Mouse (Mus musculus) natural killer cell, adult 2 months (primary cell): ENCODE results near the gene Dntt.

Experiments
- DNase-seq, 2 experiments: peaks; one replicate each; pipeline ENCODE4 v3.0.0; 2022; ENCODE audit warnings: low spot score in 2 of 2

The Dntt gene

GRCm38 (mm10) chr19:41008674-41009395, 20.2 kb upstream of the Dntt start:
- DNase-seq, result no peak

DNA sequence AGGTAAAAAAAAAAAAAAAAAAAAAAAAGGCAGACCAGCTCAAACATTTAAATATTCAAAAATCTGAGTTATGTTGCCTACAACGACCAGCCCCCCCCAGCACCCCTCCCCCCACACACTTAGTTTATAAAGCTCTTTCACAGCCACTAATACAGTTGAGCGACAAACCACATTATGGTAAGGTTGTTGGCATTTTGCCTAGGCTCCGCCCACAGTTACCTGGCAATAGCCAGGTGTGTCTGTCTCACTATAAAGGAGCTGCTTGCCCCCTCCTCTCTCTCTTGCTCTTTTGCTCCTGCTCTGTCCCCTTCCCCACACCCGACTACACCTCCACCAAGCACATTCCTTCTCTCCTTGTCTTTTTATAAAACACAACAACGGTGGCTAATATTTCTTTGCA, 17.4 kb upstream of the Dntt start:
- DNase-seq, result no peak

- no peak for DNase-seq
Measured at GRCm38 (mm10) chr19:41013591-41013990, 15.5 kb upstream of the Dntt start.

DNA sequence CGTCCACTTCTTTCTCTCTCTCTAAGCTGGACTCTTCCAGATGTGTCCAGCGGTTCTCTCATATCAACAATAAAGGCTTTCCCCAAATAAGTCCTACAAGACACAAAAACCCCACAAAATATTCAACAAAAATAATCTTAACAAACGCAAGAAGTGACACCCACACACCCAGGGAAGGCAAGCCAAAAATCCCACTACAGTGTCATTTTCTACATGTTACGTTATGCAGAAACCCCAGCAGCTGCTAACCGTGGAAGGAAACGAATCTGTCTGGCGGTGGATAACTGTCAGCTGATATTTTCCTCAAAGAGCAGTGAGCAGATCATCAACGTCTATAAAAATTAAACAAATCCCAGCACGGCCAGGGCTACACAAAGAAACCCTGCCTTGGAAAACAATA, 15.1 kb upstream of the Dntt start:
- DNase-seq, result no peak

DNA sequence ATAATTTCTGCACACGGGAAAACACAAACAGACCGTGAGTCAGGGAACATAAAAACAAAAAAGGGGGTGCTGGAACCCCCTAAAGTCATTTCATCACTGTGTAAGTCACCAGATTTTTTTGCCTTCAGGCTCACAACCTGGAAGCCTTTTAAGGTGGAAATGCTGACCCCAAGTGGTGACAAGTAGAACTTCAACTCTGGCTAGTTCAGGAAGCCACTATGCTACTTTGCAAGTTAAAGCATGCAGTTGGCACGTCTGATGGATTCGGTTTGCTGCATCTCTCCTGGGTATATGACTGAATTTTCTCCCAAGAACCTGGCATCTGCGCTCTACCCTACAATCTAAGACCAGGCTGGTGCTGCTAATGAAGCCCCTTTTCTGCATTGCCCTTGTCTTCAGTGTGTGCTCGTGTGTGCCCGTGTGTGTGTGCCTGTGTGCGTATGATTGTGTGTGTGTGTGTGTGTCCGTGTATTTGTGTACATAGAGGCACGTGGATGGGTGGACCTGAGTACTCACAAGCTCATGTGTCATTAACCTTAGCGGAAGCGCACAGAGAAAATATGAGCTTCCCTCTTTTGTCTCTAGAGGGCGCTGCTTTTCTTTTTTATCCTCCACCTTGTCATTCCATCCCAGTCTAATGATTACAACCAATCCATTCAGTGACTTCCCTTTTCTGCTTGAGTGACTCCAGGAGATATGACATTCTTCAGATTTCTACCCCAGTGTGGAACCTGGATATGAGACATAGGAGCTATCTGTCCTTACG, 12.9 kb upstream of the Dntt start:
- peak; percentile 46 to 69 for DNase-seq

- DNase-seq, result no peak
Measured at GRCm38 (mm10) chr19:41019164-41019675, 9.9 kb upstream of the Dntt start.

DNA sequence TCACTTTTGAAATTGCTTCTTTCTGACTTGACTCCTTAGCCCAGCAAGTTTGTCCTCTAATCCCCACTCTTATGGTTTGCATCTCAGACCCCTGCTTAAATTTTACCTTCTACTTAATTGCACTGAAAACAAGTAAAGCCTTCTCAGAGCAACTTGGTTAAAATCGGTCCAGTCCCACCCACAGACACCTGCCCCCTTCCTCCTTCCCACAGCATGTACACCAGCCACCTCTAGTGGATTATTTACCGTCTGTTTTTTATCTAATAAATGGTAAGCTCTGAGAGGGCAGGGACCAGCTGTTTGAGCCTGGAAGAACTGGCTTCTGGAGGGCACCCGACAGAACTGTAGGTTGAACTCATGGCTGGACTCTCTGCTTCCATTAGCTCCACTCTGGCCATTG, 8.5 kb upstream of the Dntt start:
- DNase-seq, result no peak

DNA sequence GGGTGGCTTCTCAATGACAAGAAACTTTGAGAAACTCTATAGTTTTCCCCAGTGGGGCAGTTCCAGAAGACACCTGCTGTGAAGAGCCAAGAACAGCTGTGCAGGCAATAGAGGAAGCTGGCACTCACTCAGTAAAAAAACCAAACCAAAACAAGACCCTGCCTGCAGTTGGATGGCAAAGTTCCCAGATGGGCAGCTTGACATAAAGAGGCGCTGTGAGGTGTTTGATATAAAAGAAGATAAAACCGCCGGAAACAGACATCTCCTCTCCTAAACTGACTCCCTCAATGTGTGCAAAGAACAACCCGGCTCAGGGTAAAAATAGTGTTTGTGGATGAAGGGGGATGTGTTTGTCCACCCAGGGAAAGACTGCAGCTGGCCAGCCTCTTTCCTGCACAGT, 6.8 kb upstream of the Dntt start:
- no peak for DNase-seq

GRCm38 (mm10) chr19:41026551-41026950, 2.5 kb upstream of the Dntt start:
- no peak for DNase-seq

DNA sequence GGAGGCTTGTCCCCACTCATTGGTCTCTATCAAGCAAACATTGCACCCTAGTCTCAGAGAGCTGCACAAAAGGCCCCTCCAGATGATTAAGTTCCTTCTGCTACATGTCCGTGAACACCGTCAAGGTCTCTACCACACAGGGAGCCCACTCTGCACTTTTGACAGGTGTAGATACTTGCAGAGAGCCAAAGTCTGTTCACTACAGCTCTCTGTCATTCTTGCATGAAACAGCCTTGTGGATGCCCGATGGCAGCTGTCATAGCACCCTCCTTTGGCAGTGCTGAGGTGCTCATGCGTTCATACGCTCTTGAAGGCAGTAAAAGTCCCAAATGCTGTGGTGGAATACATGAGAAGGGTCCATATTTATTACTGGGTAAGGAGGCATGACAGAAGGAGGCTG, 2.1 kb upstream of the Dntt start:
- DNase-seq, result no peak

DNA sequence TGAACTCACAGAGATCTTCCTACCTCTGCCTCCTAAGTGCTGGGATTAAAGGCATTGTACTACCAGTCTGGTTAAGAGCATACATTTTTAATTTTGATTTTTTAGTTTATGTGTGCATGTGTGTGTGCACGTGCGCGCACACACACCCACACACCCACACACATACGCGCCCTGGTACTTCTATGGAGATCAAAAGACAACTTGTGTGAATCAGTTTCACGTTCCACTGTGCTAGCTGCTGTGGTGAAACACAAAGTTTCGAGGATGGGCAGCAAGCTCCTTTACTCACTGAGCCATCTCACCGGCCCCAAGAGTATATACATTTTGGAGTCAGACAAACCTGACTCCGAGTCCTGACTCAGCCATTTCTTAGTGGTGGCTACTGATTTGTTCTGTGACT, 1.5 kb upstream of the Dntt start:
- no peak for DNase-seq

- no peak for DNase-seq
Measured at GRCm38 (mm10) chr19:41030161-41030560, 1.1 kb downstream of the Dntt start.

DNA sequence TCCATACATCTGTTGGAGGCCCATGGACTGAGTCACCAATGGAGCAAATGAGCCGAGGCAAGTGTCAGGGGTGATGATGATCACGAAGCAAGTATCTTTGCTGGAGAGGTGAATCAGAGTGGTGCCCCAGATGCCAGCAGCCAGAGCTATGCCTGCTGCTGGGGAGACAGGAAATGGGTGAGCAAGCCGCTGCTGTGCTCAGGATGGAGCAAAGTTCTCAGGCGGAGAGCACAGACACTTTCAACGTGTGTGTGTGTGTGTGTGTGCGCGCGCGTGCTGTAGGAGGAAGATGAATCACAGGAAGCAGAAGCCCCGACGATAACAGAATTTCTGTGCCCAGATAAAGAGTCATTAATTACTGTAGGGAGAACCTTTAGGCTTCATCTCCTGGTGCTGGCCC, 1.9 kb downstream of the Dntt start:
- peak; percentile 28 to 62 for DNase-seq

GRCm38 (mm10) chr19:41031869-41032268, 2.8 kb downstream of the Dntt start:
- no peak for DNase-seq

DNA sequence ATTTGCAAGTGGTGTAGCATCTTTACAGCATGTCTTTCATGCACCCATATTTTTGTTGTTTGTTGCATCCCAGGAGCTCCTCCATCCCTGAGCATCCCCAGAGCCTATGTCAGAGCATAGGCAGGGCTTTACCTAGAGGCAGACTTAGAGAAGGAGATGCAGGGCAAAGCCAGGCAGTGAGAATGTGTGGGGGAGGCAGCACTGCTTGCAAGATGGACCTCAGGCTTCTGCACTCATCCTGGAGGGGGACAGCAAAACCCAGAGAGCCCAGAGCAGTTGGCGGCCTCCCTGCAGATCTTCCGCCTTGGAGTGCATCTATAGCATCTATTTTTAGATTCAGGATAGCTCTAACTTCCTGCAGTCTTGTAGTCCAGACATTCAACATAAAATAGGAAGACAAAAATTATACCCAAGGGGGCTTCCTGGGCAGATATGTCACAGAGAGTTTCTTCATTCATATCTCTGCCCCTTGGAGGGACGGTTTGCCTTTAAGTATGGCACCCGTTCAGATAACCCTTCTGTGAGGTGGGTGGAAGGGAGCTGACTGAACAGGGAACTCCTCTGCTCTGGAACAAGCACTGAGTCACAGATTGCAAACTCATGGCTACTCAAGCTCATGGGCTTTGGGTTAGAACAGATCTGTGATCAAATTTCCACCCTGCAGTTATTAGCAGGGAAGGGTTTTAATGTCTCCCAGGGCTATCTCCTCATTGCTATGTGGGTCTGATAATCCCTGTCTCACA, 6.9 kb downstream of the Dntt start:
- no peak for DNase-seq

DNA sequence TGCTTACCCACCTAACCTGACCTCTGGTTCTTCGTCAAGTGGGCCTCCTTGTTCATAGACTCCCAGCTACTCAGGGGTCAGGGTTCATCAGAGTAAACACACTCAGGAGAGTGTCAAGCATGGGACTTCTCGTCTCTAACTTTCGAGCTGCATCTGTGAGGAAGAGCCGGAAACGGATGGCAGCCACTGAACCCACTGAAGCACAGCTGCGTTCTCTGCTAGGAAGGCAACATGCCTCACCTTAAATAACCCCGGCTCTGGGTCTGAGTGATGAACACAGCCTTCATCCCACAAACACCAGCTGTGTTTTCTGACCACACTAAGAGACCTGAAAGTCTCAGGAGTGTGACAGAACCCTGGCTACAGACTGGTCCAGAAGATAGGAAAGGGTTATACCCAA, 10.0 kb downstream of the Dntt start:
- peak in 1 of 2 experiments; percentile 17 for DNase-seq

GRCm38 (mm10) chr19:41045091-41045770, 16.2 kb downstream of the Dntt start:
- no peak for DNase-seq

GRCm38 (mm10) chr19:41047437-41048186, 18.5 kb downstream of the Dntt start:
- no peak for DNase-seq

GRCm38 (mm10) chr19:41048187-41048559, 19.1 kb downstream of the Dntt start:
- no peak for DNase-seq

GRCm38 (mm10) chr19:41051714-41052113, 22.6 kb downstream of the Dntt start:
- no peak for DNase-seq

DNA sequence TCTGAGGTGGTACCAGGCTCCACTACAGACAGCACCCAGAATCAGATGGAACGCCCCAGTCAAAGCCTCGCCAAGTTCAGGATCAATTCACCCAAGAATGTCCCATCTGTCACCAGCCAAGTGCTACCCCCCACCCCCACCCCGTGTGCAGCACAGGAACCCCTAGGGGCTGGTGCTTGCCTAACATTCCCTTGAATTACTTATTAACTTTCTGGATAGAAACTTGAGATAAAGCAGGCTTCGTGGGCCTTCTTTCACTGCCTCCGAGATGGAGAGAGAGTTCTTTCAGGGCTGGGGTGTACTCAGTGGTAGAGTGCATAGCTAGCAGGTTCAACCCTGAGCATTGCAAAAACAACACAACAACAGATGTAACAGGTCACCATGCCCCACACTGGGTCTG, 23.2 kb downstream of the Dntt start:
- no peak for DNase-seq
